Mouse (Mus musculus) neural tube, embryonic 15.5 days (tissue): ENCODE results near the gene Abca5. TPM values are rescaled to one million over a fixed set of nuclear protein-coding genes. Genes with fewer than 3 reads are reported as not detected.

Source experiments
- ATAC-seq: fragments of 200-750 bp; cut with Nextera tagmentation; 2 replicates; pipeline ENCODE4 v1.8.0; 2017; ENCODE audit warnings: mild to moderate bottlenecking, moderate TSS enrichment, moderate library complexity; ENCODE audit not compliant: low FRiP score
- H3K27ac ChIP-seq: fragments of 300-500 bp; sonication (generic); replicated peaks from 2 replicates; pipeline ENCODE4 v1.5.1; 2015; ENCODE audit warnings: mild to moderate bottlenecking, inconsistent platforms
- H3K27me3 ChIP-seq: fragments of 300-500 bp; sonication (generic); replicated peaks from 2 replicates; pipeline ENCODE4 v1.6.1; 2015; ENCODE audit warnings: inconsistent platforms
- H3K36me3 ChIP-seq: fragments of 300-500 bp; sonication (generic); 2 replicates; pipeline ENCODE4 v1.6.1; 2015; ENCODE audit warnings: inconsistent platforms
- H3K4me1 ChIP-seq: fragments of 300-500 bp; sonication (generic); 2 replicates; pipeline ENCODE4 v1.6.1; 2015; ENCODE audit warnings: inconsistent platforms
- H3K4me2 ChIP-seq: fragments of 300-500 bp; sonication (generic); 2 replicates; pipeline ENCODE4 v1.6.1; 2015; ENCODE audit warnings: inconsistent platforms, mild to moderate bottlenecking, moderate library complexity
- H3K4me3 ChIP-seq: fragments of 300-500 bp; sonication (generic); replicated peaks from 2 replicates; pipeline ENCODE4 v1.5.1; 2015; ENCODE audit warnings: mild to moderate bottlenecking, inconsistent platforms
- H3K9ac ChIP-seq: fragments of 300-500 bp; sonication (generic); replicated peaks from 2 replicates; pipeline ENCODE4 v1.6.1; 2015; ENCODE audit warnings: mild to moderate bottlenecking, inconsistent platforms
- H3K9me3 ChIP-seq: fragments of 300-500 bp; sonication (generic); replicated peaks from 2 replicates; pipeline ENCODE4 v1.6.1; 2016; ENCODE audit warnings: inconsistent platforms
- WGBS: fragments of 180-500 bp; shearing (Covaris S2); methylation state at CpG from one replicate; pipeline ENCODE4 v1.1.7; 2015; ENCODE audit warnings: mixed read lengths; 5-methylcytosine and 5-hydroxymethylcytosine counted together
- polyA plus RNA-seq: library from polyadenylated mRNA; unstranded; fragments of >200 nt; fragmentation: Nextera tagmentation; extraction: Ambion mirVana; gene quantifications from 2 replicates; pipeline ENCODE4 v1.2.1, GENCODE M21; 2015

Abca5 gene
- 10.6 and 11.0 TPM in 2 replicates for polyA plus RNA-seq

DNA sequence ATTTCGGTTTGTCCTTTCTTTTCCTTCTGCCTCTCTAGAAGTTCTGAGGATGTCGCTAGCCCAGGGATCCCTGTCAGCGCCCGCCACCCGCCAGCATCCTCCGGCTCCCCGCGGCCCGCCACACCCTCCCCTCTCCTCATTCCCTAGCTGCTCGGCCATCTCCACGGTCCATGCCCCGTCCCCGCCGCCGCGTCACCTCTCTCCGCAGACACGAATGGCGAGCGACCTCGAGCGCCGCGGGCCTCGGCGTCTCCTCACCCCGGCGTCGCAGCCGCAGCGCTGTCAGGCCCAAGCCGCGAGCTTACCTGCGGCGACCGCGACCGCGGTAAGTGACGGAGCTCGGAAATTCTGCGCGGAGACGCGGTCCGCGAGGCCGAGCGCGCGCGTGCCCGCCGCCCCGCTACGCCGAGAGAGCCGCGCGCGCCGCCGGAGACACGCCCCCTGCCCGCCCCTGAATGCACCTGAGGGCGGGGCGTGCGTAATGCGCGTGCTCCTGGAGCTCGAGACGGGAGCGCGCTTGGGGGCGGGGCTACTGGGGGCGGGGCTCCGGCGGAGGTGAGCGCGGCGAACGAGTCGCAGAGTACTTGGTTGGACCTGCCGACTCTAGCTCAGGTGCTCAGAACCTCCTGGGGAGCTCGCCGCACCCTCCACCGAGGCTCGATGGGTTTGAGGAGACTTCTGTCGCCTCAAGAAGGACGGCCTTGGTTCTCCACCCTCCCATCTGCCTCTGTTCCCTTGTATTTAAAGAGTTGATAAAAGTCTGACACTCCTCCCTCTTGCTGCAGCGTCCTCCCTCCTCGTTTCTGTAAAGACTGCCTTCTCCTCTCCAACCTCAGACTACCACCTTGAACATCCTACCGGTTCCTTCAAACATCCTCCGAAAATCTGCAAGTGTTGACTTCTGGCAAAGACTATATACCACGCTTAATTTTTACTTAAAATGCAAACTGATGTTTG, at the start of gene Abca5:
Gene Abca5, minus strand, starts transcription at position 428 of the 957 bp plus-strand sequence.
- Histone ChIP-seq H3K27ac (peak within 1 kb of the TSS; percentile 86), H3K4me2 (peak within 1 kb of the TSS; percentile 79), H3K36me3 (no peaks in the 10 kb centered on the region), H3K4me1 (peaks cover 13% of the 10 kb centered on the region; the same call in 1 of the 2 replicates), H3K9ac (peak within 1 kb of the TSS; percentile 90), H3K27me3 (no peaks in the 10 kb centered on the region), H3K9me3 (no peaks in the 10 kb centered on the region), H3K4me3 (peak within 1 kb of the TSS; percentile 87)
- under 1% methylated on average over 93 of the region's 95 CpGs for WGBS
- peak; percentile 92 for ATAC-seq

DNA sequence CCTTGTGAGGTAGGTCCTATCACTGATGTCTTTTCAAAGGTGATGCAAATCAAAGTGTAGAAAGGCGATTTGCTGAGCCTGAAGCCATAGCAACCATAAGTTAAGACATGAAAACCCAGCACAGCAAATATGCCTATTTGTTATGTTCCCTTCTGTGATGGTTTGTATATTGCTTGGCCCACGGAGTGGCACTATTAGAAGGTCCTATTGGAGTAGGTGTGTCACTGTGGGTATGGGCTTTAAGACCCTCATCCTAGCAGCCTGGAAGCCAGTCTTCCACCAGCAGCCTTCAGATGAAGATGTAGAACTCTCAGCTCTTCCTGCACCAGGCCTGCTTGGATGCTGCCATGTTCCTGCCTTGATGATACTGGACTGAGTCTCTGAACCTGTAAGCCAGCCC, 48.0 kb upstream of the Abca5 start:
- WGBS = 89% methylated on average over 2 of the region's 2 CpGs
- Histone ChIP-seq H3K4me3 (no peak overlapping the region), H3K9ac (no peak overlapping the region), H3K9me3 (no peaks in the 10 kb centered on the region), H3K36me3 (no peaks in the 10 kb centered on the region), H3K4me2 (no peak overlapping the region), H3K27me3 (no peaks in the 10 kb centered on the region), H3K27ac (no peak overlapping the region), H3K4me1 (peaks cover 2% of the 10 kb centered on the region; the same call in 1 of the 2 replicates)
- ATAC-seq = no peak

DNA sequence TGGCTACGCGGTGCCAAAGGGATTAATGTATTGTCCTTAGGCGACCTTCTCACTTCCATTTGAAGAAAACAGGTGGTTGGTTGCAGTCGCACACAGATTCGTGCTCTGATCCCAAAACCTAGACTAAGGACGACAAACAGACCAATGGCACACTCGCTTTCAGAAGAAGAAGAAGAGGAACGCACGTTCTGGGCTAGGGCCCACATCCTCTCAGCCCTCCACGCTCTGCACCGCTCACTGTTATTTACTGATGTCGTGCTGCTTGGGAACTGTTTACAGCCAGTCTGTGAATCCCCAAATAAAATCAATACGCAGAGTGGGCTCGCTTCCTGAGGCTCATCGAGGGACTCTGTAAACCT, 42.8 kb upstream of the Abca5 start:
- no peaks in the 10 kb centered on the region for H3K36me3 ChIP-seq
- H3K27me3 ChIP-seq = no peaks in the 10 kb centered on the region
- ATAC-seq = no peak
- WGBS = 35% methylated on average over 15 of the region's 15 CpGs
- no peaks in the 10 kb centered on the region for H3K9me3 ChIP-seq
- H3K4me3 ChIP-seq = peak overlapping the region; percentile 34
- H3K9ac ChIP-seq = 0 out of 2 replicates have a peak overlapping the region, but pooled peaks have one; percentile 14
- H3K4me2 ChIP-seq = peak overlapping the region; percentile 75
- H3K27ac ChIP-seq = no peak overlapping the region
- H3K4me1 ChIP-seq = peaks cover 12% of the 10 kb centered on the region

DNA sequence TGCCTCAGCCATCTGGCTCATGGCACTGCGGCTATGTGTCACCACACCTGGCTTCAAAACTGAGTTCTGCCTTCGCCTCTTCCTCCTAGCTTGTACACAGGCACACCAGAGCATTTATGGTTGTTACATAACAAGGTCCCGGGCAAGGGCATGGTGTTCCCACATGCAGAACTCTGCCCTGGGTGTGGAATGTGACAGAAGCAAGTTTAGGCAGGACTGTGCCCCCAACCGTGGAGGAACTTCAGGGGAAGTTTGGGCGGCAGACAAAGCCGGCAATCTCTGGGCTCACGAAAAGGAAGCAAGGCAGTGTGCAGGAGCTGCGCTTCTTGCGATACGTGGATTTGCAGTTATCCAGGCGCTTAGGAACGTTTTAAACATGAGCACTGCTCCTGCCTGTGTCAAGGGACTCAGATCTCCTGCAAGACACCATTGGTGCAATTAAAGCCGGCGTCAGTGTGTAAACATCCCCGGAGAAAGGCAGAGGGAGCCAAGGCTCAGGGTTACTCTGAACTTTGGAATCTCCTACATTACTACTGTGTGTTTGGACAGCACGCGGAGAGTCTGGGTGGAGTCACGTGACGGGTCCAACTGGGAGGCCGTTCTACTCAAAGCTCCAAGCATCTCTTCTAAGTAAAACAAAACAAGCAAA, 42.3 kb upstream of the Abca5 start:
- H3K4me1 ChIP-seq = peaks cover 12% of the 10 kb centered on the region
- H3K27me3 ChIP-seq = no peaks in the 10 kb centered on the region
- 12% methylated on average over 20 of the region's 20 CpGs for WGBS
- H3K27ac ChIP-seq = no peak overlapping the region
- no peaks in the 10 kb centered on the region for H3K9me3 ChIP-seq
- peak overlapping the region; percentile 75 for H3K4me2 ChIP-seq
- 0 out of 2 replicates have a peak, but pooled peaks have one; percentile 45 for ATAC-seq
- H3K36me3 ChIP-seq = no peaks in the 10 kb centered on the region
- H3K4me3 ChIP-seq = peak overlapping the region; percentile 34
- H3K9ac ChIP-seq = no peak overlapping the region

DNA sequence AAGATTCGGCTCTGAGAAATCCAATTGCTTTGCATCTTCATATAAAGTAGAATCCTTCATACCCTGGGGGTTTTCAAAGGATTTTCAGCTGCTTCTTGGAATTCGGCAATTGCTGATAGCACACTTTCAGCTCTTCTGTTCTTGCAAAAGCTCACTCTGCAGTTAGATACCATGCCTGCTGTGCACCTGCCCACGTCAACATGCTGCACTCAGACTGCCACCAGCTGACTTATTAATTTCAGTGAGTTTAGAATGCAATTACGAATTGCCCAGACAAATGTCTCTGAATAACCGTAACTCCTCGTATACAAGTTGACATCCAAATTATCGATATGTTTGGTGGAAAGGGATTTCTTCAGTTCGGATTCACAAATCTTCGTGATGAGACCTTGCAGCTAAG, 36.5 kb upstream of the Abca5 start:
- no peak for ATAC-seq
- H3K27ac ChIP-seq = no peak overlapping the region
- no peaks in the 10 kb centered on the region for H3K36me3 ChIP-seq
- 81% methylated on average over 9 of the region's 9 CpGs for WGBS
- no peaks in the 10 kb centered on the region for H3K9me3 ChIP-seq
- H3K4me3 ChIP-seq = no peak overlapping the region
- H3K9ac ChIP-seq = no peak overlapping the region
- no peaks in the 10 kb centered on the region for H3K4me1 ChIP-seq
- H3K4me2 ChIP-seq = no peak overlapping the region
- H3K27me3 ChIP-seq = no peaks in the 10 kb centered on the region

DNA sequence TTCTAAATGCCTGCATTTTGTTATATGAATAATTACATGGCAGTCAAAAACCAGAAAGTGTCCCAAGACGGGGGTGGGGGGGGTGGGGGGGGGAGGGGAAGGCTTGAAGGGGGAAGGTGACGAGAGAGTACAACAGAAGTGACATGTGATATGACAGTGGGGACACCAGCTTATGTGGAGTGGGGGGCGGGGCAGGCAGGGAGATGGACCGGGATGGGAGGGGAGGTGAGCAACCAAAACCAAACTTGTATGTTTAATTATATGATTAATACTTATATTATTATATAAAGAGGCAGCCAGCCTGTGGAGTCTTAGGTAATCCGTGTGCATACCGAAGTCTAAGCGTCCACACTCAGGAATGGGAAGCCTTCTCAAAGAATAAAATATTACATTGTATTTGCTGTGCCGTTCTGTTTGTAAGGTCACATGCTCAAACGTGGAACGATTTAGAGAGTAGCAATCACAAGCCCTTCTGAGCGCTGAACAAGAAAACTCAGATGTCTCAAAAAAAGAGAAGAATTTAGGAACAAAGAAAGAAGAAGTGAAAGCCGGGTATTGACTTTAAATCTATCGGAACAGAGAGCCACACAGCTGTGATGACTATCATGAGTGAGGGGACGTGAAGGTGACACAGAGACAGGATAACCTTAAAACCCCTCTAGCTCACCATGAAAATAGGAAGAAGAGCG, 34.9 kb upstream of the Abca5 start:
- Histone ChIP-seq H3K27ac (no peak overlapping the region), H3K4me1 (no peaks in the 10 kb centered on the region), H3K4me3 (no peak overlapping the region), H3K9ac (no peak overlapping the region), H3K27me3 (no peaks in the 10 kb centered on the region), H3K36me3 (no peaks in the 10 kb centered on the region), H3K4me2 (no peak overlapping the region), H3K9me3 (no peaks in the 10 kb centered on the region)
- ATAC-seq = no peak
- WGBS = 78% methylated on average over 15 of the region's 15 CpGs

DNA sequence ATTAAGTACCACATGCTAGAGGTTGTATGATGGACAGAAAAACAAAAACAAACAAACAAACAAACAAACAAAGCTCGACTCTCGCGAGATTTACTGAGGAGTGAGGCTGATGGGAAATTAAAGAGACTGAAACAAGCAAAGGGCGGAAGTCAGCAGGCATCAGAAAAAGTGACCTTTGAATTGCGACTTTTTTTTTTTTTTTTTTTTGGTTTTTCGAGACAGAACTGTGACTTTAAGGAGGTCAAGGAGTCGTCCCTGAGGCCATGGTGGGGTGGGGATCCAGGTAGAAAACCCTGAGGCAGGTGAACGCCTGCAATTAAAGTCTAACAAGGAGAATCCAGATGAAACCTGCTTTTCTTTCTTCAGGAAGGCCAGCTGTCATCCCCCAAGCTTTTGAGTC, 34.3 kb upstream of the Abca5 start:
- H3K4me2 ChIP-seq = no peak overlapping the region
- no peak overlapping the region for H3K9ac ChIP-seq
- H3K27me3 ChIP-seq = no peaks in the 10 kb centered on the region
- no peaks in the 10 kb centered on the region for H3K4me1 ChIP-seq
- H3K4me3 ChIP-seq = no peak overlapping the region
- H3K9me3 ChIP-seq = no peaks in the 10 kb centered on the region
- 74% methylated on average over 8 of the region's 8 CpGs for WGBS
- no peak for ATAC-seq
- H3K27ac ChIP-seq = no peak overlapping the region
- no peaks in the 10 kb centered on the region for H3K36me3 ChIP-seq

DNA sequence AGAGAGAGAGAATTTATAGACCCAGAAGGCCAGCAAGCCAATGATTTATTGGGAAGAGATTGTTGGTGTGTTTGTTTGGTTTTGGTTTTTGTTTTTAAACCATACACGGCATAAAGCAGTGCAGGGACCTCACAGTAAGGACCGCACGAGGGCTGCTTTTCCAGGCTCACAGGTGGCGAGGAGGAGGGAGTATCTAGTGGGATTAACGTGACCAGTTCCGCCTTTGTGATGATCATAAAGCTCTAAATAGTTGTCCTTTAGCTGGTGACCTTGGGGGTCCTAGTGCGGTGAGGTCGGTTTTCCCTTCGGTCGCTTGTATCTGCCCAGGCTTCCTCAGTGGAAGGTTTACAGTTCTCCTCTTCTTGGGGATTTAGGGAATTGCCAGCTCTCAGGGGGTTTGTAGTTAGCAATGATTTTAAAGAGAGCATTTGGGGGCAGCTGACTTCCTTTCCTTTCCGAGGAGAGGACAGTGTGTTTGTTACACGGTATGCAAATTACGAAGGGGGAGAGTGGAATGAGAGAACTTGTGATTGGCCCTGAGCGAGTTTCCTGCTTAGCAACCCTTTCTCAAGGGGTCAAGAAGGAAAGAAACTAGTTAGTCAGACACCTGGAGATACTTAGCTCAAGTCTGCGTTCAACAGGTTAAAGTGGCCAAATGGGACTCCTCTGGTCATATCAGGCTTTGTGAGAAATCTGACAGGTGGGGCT, 31.9 kb upstream of the Abca5 start:
- no peak overlapping the region for H3K9ac ChIP-seq
- no peak for ATAC-seq
- H3K4me1 ChIP-seq = no peaks in the 10 kb centered on the region
- H3K27ac ChIP-seq = no peak overlapping the region
- no peaks in the 10 kb centered on the region for H3K27me3 ChIP-seq
- no peaks in the 10 kb centered on the region for H3K36me3 ChIP-seq
- H3K4me3 ChIP-seq = no peak overlapping the region
- H3K4me2 ChIP-seq = peak overlapping the region; percentile 30
- H3K9me3 ChIP-seq = no peaks in the 10 kb centered on the region
- 20% methylated on average over 15 of the region's 15 CpGs for WGBS

DNA sequence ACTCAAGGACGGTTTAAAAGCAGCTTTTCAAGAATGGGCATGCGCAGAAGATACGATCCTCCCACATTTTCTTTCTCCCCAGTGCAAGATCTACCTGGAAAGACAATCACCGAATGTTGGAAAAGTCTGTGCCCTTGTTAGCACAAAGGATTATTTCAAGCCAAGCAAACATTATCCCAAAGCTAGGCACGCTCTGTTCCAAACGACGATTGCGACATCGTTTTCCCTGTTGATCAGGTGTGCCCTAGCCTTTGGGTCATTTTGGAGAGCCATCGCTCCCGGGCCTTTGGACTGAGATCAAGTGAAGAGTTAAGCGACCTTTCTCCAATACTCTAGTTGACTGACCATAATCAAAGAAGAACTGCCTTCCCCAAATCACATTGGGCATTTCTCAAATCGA, 30.1 kb upstream of the Abca5 start:
- Histone ChIP-seq H3K9me3 (no peaks in the 10 kb centered on the region), H3K4me1 (no peaks in the 10 kb centered on the region), H3K4me2 (no peak overlapping the region), H3K4me3 (no peak overlapping the region), H3K9ac (no peak overlapping the region), H3K27ac (no peak overlapping the region), H3K36me3 (no peaks in the 10 kb centered on the region), H3K27me3 (no peaks in the 10 kb centered on the region)
- 94% methylated on average over 13 of the region's 13 CpGs for WGBS
- no peak for ATAC-seq

DNA sequence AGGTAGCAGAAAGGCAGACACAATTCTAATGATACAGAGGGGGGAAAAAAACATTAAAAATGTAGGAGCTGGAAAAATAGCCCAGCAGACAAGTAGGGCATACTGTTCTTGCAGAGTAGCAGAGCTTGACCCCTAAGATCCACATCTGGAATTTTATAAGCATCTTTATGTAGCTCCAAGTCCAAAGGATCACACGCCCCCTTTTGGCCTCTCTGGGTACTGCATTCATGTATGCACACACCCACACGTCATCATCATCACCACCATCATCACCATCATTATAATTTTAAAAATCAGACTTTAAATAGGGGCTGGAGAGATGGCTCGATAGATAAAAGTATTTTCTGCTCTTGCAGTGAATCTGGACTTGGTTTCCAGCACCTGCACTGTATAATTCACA, 29.4 kb upstream of the Abca5 start:
- Histone ChIP-seq H3K4me1 (no peaks in the 10 kb centered on the region), H3K36me3 (no peaks in the 10 kb centered on the region), H3K27ac (no peak overlapping the region), H3K9me3 (no peaks in the 10 kb centered on the region), H3K9ac (no peak overlapping the region), H3K4me2 (no peak overlapping the region), H3K4me3 (no peak overlapping the region), H3K27me3 (no peaks in the 10 kb centered on the region)
- WGBS = 85% methylated on average over 3 of the region's 3 CpGs
- ATAC-seq = no peak

DNA sequence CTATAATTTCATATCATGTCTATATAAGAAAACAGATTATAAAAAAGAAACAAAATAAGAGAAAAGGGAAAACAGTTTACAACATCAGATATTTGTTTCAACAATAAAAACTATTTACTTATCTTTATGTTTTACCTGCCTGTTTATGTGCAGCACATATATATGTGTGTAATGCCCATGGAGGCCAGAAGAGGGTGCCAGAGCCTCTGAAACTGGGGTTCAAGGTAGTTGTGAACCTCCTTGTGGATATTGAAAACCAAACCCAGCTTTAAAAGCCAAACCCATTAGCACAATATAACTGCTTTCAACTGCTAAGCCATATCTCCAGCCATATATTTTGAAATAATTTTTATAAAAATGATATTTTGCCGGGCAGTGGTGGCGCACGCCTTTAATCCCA, 27.5 kb upstream of the Abca5 start:
- Histone ChIP-seq H3K4me2 (no peak overlapping the region), H3K27ac (no peak overlapping the region), H3K4me1 (no peaks in the 10 kb centered on the region), H3K36me3 (no peaks in the 10 kb centered on the region), H3K4me3 (no peak overlapping the region), H3K27me3 (no peaks in the 10 kb centered on the region), H3K9ac (no peak overlapping the region), H3K9me3 (no peaks in the 10 kb centered on the region)
- no peak for ATAC-seq
- WGBS = 76% methylated on average over 3 of the region's 3 CpGs
